Mouse (Mus musculus): Measurements from ENCODE around the gene Ntf3.

DNA sequence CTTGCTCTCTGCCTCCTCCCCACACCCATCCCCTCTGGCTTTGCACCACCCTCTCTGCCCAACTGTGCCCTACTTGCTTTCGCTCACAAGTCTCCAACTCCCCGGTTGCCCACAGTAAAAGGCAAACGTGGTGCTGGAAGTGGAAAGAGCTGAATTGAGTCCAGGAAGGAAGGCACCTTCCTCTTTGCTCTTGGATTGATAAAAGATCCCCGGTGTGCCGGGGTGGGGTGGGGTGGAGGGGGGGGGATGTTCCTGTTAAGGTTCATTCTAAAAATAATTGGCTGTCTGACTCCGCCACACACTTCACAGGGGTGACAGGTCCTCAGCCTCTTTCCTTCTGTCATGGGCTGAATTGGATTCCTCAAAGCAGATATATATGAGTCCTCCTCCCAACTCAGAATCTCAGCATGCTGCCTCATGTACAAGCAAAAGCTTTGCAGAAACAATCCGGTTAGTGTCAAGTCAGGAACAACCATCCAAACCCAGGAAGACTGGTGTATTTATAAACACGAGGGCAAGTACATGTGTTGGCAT lies 24.6 kb downstream of the Ntf3 start:
- TF ChIP-seq CTCF (IDR thresholded peaks at IDR 0.05; ENCODE audit: control insufficient read depth, insufficient read depth, insufficient replicate concordance, low read depth, low read length): no peak
- no peak for TF ChIP-seq POLR2A (IDR thresholded peaks at IDR 0.05; ENCODE audit: control insufficient read depth, low read depth, low read length)
